Mouse (Mus musculus) Muller cell, postnatal 12 days (primary cell): ENCODE measurements at regions not wholly inside any gene's neighbourhood (a gene's known extent, or its start where the extent isn't known, plus 50 kb on each side); places are given as distances from the start of the nearest gene placed in this dataset.

Source experiments
- DNase-seq: peaks from one replicate; pipeline ENCODE4 v3.0.0-alpha.2; 2015; ENCODE audit errors: inconsistent ontology term

DNA sequence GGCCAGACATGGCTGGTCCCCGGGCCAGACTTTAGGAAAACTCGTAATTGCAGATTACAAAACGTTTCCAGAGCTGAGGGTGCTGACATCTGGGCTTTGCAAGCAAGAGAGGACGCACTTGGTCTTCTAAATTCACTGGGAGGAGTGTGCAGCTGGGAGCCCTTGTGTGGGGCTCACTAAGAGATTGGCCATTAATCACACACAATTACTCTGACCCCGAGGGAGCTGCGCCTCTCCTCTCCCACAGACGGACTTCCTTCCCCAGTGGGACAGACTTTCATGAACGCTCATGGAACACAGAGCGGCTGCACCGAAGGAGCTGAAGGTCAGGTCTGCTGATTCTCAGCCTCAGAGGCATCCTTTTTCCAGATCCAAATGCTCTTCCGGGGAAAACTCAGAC lies 407.2 kb downstream of the Med13l start:
- DNase-seq = no peak

DNA sequence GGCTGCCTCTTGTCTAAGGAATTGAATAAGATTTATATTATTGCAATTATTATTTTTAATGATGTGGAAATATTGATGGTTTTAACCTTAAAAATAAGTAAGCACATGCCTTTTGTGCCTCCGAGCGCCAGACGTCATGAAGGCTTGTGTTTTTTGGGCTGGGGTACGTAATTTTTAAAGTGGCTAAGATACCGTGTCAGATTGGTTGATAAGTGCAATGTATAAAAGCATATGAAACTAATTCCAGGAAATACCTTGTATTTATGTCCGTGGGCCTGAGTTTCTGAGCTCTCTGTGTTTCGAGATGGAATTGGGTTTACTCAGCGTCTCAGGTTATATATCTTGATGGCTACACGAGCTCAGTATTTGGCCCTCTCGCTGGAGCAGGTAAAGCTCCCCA lies 414.7 kb downstream of the Med13l start:
- DNase-seq = no peak

DNA sequence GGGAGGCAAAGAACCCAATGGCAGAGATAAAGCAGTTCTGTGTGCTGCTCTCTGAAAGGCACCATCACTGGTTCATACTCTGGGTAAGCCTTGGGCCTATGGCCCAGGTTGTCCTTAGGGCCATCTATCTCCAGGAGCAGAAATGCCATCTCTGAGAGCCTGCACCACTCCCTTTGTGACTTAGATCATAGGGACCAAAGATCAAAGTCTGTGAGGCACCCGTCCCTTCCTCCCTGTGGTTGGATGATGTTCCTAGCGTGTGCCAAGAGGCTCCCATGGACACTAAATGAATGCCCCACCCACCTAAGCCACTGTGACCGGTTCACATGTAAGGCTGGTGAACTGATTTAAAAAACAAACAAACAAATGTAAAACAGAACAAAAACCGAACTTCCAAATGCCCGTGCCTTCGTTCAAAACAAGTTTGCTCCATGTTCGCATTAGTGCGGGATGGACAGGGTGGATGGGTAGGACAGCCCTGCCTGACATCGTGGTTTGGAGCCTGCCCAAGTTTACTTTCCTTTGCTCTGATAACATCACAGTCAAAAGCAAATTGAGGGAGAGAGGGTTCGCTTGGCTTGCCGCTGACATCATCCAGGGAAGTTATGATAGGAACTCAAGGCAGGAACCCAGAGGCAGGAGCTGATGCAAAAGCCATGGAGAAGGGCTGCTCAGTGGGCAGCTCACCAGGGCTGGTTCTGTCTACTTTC lies 418.6 kb downstream of the Med13l start:
- no peak for DNase-seq

DNA sequence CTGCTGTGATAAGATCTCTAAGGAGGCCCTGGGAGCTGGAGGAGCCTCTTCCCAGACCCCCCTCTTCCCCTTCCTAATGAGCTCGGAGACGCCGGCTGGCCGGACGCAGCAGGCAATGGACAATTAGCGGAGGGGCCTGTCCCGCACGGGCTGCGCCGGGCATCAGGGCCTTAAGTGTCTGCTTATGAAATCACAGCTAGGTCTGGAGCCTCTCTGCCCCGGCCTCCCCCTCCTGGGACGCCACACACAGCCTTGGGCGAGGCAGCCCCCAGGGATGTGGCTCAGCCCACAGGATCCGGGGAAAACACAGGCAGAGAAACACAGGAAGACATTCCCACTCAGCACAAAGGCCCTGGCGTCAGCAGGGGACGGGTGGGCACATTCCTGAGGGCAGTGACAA lies 420.6 kb downstream of the Med13l start:
- DNase-seq = peak; percentile 67

DNA sequence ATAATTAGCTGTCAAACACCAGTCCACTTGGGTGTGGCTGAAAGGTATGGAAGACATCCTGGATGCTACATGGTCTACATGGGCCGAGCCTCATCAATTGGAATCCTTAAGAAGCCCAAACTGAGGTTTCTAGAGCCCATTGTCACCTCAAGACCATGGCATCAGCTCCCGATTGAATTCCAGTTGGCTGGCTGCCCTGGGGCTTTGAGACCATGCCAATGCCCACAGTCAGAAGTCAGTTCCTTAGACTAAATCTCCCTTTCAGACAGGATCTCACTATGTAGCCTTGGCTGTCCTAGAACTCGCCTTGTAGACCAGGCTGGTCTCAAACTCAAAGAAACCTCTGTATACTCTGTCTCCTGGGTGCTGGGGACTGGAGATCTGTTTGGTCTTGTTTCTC lies 423.8 kb downstream of the Med13l start:
- no peak for DNase-seq

DNA sequence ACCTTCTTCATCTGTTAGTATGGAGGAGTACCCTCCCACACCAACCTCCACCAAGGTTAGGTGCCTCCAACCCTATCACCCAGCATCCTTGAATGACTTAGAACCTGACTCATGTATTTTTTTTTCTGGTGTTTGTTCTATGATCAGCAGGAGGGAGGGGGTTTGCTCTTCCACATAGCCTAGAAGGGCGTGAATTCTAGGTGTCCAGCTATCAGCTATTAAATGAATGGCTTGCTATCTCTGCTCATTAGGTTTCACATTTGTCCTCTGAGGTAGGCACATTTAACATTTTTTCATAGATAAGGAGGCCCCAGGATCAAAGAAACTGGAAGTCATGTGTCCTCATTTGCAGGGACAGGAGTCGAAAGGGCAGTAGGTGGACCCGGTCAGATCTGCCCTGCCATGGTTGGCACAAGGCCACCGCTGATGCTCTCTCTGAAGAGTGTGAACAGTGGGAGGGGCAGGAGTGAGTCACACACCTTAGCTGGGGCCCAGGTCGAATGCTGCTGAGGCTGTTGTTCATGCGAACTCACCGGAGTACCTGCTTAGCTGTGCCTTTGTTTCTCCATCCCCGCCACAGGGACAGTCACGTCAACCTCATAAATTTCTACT lies 424.4 kb downstream of the Med13l start:
- DNase-seq = no peak

DNA sequence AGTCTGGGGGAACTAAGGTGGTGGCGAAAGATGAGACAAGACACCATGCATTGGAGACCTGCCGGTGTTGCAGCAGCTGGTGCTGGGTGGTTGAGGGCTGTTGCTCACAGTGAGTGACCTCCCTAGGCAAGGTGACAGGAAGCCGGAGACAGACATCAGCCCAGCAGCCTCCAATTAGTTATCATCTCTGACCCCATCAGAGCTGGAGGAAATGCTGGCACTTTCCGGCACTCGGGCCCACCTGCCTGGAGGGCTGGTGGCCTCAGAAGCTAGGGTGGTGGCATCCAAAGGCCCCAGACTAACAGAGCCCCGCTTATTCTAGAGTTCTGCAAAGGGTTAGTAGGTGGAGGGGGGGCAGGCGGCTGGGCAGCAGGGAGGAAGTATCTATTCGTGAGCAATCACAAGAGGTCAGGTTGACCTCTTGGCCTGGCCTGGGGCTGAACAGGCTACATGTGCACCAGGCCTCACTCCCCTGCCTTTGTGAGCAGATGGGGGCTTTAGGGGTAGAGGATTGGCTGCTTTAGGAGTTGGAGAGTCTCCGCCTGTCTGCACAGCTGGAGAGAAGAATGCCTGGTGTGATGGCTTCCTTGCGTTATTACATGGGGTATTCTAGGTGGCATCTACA lies 427.0 kb downstream of the Med13l start:
- no peak for DNase-seq

DNA sequence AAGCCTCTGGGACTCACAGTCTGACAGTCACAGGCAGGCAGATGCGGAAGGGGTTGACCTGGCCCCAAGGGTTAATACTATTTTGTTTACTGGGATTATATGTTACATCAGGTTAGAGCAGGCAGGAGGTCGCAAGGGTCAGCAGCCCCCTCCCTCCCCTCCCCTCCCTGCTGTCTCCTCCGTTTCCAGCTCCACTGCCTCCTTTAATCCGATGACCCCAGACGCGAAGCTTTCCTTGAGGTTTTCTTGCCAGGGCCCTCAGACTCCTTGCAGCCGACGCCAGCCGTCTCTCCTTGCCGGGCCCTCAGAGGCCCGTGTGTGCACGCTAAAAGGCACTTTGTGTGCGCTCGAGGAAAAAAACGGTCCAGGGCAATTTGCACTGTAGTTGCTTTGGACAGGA lies 438.6 kb downstream of the Med13l start:
- DNase-seq = no peak

DNA sequence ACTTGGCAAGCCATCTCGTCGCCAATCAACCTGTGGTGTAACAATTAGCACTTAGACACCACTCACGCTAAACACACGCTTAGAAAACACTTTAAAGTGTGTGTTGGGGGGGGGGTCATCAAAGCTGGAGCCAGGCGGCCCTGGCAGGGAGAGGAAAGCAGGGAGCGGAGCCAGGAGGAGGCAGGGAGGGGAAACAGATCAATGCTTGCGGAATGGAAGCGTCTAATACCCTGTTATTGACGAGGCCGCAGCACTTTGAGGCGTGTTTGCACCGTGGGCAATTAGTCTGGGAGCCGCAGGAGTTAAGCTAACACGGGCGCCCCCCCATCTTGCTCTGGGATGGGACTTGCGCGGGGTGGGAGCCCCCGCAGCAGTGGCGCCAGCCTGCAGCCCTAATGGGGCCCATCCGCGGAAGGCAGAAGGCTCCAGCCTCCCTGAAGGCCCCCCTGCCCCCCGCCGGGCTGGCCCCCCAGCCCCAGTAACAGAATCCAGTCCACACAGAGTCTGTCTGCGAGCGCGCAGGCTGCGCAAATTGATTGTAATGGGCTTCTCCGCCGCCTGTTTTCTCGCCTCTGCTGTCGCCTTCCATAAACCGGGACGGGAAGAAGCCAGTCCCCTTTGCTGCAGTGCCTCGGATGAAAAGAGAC lies 445.5 kb downstream of the Med13l start:
- peak; percentile 16 for DNase-seq

DNA sequence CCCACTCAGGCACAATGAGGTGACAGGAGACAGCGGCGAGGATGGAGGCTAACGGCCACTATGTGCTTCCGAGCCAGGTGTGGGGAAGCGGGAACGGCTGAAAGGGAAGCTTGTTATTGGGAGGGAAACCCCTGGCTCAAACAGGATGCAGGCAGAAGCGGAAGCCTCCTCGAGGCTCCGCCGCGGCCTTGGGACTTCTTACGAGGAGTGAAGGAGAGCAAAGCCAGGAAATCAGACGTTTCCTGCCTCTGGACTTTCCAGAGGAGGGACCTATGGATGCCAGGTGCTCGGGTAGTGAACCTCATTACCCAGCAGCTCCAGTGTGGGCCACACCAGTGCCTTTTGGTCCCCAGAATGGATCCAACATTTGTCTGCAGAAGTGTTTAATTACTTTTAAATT lies 449.6 kb downstream of the Med13l start:
- no peak for DNase-seq

DNA sequence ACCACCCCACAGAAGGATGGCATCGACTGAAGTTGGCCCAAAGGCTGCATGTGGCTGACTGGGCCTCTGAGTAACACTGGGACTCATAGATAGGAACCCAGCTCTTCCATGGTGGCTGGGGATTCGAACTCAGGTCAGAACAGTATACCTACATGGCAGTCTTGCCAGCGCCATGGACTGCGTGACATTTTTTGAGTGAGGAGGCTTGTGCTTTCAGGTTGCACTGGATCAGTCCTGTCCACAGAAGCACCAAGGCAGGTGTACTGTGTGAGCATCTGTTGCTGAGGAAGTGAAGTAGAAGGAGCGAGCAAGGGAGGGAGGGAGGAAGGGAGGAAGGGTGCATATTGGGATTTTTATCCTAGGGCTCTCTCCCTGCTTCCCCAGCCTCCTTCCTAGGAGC lies 454.7 kb downstream of the Med13l start:
- no peak for DNase-seq

DNA sequence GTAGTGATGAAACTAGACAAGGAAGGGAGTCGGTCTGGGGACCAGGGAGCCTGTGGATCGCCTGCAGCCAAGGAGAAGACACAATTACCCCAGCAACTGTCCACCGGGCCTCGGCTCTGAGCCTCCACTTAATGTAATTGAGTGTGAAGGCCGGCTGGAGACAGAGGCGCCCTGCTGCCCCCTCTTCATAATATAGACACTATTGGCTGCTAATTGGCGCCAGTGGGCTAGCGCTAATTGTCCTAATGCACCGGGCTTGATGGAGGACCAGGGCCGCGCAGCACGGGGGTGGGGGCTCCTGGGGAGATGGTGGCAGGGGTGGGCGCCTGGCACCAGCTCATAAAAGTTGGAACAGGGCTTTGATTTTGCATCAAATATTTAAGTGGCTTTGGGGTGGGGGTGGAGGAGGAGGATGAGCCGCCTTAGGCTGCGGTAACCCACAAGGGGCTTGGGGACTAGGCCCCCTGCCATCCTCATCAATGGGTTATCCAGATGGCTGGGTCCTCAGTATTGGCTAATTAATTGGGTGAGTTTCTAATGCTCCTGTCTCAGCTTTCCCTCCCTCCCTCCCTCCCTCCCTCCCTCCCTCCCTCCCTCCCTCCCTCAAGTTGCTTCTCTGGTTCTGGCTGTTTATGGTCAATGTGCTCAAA lies 455.3 kb downstream of the Med13l start:
- peak; percentile 11 for DNase-seq

DNA sequence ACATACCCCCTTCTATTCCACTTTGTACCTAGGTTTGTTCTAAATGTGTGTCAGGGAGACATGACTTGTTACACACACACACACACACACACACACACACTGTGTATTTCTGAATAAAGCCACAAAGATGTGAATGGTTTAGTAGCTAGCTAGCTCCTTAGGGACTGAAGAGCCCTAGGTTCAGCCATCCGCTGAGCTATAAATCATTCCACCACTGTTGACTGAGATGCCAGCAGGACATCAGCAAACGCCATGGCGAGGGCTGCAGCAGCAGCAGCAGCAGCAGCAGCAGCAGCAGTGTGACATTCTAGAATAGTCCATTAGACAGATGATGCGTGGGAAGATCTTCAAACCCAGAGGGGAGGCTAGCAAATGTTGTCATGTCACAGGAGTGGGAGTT lies 455.9 kb downstream of the Med13l start:
- DNase-seq = no peak

DNA sequence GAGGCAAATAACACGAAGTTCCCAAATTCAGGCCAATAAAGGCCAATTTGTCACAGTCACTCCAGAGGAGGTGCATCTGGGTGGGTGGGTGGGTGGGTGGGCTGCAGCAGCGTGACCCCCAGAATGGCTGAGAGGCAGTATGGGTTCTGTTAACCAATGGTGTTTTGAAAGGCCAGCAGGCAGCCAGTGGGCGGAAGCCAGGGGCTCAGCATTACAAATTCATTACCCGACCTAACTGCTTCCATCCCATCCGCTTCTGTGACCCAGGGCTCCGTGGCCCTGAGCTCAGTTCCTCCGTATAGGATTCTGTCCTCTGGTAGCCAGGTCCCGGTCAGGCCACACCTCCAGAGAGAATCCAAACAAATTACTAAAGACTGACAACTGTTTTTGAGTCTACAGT lies 463.5 kb downstream of the Med13l start:
- no peak for DNase-seq

DNA sequence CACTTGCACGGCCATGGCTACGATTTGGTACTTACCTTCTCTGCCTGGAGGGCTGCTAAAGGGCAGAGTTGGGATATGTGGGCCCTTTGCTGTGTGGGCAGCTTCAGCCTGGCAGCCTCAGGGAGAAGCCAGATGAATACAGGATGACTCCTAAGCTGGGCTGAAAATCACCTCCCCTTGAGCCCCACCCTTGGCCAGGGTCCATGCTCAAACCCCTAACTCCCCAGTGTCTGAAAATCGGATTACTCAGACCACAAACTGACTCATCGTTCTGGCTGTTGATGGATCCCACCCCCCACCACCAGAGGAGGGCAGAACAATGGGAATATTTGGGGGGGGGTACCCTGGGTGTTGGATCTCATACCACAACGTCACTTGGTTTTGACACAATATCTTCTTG lies 471.6 kb downstream of the Med13l start:
- peak; percentile 69 for DNase-seq

DNA sequence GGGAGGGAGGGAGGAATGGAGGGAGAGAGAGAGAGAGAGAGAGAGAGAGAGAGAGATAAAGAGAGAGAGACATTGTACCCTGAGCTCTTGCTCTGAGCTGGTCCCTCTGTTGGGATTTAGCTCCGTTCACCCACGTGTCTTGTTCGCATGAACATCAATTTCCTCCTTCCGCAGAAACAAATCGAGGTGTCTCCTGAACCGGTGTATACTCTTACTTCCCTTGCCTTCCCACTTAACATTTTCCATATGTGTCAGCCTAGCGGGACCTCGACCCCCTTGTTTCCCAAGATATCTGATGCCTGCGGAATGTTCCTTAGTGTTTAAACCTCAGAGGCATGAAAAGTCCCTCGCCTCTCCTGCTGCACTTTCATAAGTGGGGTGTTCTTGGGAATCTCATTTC lies 484.1 kb downstream of the Med13l start:
- DNase-seq = no peak

DNA sequence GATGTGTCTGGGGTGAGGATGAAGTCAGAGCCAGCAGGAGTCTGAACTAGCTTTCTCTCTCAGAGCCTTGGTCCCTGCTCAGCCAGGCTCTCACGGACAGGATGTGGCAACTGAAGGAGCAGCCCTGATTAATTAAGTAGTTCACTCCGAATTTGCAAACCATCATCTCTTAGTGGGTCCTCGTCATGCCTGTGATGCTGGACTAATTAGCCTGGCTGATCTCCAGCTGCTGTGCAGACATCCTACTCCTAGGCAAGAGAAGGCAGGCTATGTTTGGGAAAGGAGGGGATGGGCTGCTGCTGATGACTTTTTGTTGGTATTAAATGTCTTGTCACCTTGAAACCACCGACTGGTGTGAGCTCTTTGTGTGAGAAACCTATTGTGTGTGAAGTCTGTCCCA lies 487.1 kb downstream of the Med13l start:
- peak; percentile 7 for DNase-seq

DNA sequence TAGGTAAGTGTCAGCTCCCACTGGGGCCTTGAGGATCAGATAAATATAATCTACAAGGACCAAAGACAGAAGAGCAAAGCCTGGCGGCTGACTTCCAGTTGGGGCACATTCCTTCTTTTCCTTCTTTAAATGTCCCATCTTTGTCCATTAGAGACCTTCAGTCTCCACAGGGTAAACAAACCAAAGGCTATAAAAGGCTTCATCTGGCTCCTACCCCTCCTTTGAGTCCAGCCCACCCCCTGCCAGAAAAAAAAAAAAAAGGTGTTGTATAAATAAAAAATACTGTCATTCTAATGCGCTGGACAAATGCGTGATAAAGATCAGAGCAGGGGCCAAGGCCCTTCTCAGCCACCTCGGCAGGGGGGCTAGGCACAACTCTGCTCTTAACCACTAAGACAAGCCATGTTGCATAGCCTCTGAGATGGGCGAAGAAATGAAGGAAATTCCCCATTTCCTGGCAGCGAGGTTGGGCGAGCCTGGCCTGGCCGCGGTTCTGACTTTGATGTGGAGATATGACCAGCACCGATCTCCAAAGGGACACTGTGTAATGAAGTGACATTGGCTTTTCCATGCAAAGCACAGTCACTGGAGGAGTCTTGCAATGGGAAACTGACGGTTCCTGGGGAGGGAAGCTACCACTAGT lies 492.0 kb downstream of the Med13l start:
- no peak for DNase-seq

DNA sequence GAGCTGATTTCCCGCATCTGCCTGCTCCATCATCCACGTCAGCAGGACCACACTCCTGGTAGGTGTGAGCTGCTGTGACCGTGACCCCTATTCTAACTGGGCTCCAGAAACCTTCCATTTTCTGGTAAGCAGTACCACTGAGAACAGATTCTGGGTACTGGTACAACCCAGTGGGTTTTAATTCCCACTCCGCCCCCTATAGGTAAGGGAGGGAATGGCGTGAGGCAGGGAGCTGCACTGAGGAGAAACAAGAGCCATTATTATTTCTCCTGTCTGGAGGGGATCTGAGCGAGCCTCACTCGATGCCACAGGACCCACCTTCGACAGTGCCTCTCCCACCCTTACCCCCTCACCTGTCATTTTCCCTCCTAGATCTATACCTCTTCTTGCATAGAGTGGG lies 493.3 kb downstream of the Med13l start:
- no peak for DNase-seq

DNA sequence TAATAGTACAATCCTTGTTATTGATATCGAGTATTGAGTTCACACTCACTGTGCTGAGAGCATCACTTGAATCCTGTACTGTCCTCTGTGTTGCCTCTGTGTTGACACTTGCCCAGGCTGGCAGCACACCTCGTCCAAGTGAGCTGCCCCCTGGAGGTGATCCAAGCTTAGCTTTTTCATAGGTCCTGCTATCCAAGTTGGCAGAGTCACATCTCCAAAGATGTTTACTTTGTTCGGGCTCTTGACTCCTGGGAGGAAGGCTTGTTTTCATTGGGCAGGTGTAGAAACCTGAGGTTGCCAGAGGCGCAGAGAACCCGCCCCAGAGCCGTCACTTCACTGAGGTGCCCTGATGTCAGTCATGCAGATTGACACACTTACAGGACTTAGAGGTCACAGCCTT lies 493.9 kb downstream of the Med13l start:
- DNase-seq = no peak

DNA sequence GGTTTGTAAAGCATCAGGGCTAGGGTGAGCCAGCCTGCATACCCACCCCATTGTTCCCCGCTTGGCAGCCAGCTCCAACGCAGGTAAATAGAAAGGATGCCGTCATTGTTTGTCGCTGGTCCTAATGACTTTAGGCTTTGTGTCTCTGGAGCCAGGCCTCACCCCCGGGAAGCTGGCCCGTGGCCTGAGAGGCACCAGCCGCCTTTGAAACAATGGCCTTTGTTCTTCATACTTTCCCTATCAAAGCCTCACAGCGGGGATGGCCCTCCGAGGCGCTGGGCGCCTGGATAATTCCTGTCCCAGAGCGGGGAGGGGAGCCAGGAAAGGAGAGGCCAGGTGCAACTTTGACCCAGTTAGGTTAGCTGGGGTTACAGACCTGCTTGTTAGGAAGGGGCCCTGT lies 495.0 kb downstream of the Med13l start:
- DNase-seq = peak; percentile 78

DNA sequence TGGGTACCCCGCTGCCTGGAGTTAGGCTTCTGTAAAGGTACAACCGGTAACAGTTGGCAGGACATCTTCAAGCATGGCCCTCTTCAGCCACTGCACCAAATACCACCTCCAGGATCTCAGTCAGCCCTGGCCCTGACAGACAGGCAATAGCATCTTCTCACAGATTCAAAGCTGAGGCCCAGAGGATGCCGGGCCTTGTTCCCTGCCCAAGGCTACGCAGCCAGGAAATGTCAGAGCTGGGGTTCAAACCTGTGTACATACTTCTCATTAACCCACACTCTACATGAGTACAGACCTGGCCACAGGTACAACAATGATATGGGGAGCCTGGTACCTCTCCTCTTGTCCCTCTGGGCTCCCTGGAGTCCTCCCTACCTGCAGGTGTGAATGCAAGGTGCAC lies 497.3 kb downstream of the Med13l start:
- no peak for DNase-seq
